Mouse (Mus musculus) hematopoietic stem cell, adult 5-6 weeks (primary cell): ENCODE results near the gene Aph1a. TPM values are rescaled to one million over a fixed set of nuclear protein-coding genes. Genes with fewer than 3 reads are reported as not detected.
"Not testable (repeated sequence)": the region's sequence is repeated elsewhere in the genome, so short reads cannot be mapped to it uniquely, and the experiment has no call there.

ENCODE experiments used
- ATAC-seq, 2 experiments: fragments of 125-278 bp in 1 of 2; replicated peaks in 1 of 2; 2 replicates each; pipeline ENCODE4 v1.8.0; 2016 to 2017; ENCODE audit warnings: inconsistent platforms in 2 of 2, mild to moderate bottlenecking in 2 of 2, moderate number of reproducible peaks in 2 of 2, low read depth in 1 of 2, moderate TSS enrichment in 1 of 2; ENCODE audit not compliant: low FRiP score in 2 of 2, poor library complexity in 2 of 2, severe bottlenecking in 2 of 2, insufficient read depth in 1 of 2, low TSS enrichment in 1 of 2
- total RNA-seq: library from RNA; stranded (forward); fragments of 172-1452, 232-1000 nt; gene quantifications from 2 replicates; pipeline ENCODE4 v1.2.3, GENCODE M21; 2017

Gene Aph1a
- total RNA-seq, 1 experiment from 2014 or later: 22.3 TPM

DNA sequence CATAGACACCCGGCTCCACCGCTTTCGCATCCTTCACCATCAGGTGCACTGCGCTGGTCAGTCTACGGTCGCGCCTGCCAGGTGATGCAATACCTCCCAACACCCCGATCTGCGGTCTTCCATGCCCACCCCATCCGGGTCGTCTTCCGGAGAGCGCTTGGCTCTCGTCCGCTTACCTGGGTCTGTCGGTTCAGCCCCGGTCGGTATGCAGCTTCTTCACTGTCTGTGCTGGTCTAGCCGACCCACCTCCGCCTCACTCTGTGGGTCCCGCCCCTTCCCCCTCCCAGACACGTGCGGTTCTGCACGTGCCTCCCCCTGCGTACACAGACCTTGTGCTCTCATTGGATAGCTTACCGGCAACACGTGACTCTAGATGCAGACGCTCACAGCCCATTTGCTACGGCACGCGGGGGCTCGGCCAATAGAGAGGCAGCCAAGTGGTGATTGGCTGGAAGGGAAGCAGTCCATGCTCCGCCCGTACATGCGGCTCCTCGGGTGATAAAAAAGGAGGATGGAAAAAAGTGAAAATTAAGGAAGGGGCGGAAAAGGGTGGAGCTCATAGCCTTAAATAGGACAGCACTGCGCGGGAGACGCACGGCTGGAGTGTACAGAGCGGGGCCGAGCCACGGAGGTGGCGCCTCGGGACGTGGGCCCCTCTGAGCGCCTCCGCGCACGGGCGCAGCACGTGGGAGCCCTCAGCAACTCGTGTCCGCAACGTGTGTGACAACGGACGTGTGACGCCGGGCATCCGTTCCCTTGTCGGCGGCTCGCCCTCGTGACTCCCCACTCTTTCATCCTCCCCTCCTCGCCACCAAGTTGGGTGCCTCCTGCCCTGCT is 11.6 kb upstream of the Aph1a start, which contains the start of gene Ciart:
TSS of gene Ciart (minus strand) at position 273 of the 837 bp plus-strand sequence.
- peak; percentile 97 to 99 for ATAC-seq

DNA sequence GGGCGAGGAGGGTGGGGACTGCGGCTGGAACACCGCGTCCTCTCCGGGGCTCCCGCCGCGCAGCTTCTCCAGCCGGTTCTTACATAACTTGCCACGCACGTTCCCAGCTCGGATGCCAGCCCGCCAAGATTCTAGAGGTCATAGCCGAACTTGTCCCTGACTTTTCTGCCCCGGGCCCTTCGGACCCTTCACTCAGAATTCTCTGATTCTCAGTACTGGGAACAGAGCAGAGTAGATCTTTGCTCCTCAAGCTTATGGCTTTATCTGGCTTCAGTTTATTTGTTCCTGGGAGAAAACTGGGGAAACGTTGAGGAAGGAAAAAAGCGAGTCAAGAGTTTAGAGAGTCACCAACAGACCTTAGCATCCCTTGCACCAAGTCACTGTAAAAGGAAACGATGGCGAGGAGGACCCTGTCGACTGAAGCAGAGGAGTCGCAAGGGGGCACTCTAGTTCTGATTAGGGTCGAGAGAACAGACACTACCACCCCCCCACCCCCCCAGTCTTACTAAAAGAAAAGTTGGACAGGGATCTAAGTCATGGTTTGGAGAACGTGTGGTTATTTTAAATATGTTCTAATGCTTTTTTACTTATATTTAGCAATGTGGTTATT is 10.8 kb upstream of the Aph1a start:
- ATAC-seq: 0 out of 4 replicates have a peak, but pooled peaks of 1 of the 2 experiments have one; percentile 12

DNA sequence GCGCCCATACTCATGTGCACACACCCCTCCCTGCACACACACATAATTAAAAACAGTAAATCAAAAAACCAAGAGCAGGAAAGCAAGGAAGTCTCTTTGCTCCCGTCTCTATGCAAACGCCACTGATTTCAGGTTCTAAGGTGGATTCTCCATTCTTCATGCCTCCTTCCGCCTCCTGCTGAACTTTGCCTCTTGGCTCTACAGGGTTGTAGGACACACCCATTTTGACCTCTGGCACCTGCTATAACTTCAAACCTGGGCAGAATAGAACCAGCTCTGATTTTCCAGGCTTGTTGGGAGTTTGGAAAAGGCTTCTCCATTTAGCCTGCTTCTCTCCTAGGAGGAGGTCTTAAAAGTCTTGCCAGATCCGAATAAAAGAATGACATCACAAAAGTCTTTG is 9.4 kb upstream of the Aph1a start:
- ATAC-seq: no peak

DNA sequence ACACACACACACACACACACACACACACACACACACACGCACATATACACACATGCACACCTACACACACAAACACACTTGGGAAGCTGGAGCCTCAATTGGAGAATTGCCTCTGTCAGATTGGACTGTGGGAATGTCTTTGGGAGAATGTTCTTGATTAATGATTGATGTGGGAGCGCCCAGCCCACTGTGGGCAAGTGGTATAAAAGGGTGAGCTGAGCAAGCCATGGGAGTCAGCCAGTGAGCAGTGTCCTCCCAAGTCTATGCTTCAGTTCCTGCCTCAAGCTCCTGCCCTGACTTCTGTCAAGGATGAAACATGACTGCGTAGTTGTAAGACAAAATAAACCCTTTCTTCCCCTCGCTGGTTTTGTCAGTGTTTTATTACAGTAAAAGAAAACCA is 6.2 kb upstream of the Aph1a start:
- no peak for ATAC-seq

DNA sequence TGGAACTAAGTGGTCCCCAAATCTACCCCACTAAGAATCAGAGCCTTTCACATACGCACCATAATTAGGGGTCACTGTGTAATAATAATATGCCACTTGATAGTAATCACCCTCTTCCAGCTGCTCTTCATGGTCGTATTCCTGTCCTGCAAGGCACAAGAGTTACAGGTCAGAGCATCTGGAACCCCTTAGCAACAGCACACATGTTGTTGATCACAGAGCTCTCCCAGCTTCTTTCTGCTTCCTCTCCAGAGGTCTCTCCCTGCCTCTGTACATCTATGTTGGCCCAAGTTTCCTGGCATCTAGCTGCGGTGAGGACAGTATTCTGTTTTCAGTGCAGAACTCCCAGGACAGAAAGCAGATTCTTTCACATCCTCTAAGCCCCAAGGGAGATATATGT is 4.1 kb upstream of the Aph1a start:
- no peak for ATAC-seq

DNA sequence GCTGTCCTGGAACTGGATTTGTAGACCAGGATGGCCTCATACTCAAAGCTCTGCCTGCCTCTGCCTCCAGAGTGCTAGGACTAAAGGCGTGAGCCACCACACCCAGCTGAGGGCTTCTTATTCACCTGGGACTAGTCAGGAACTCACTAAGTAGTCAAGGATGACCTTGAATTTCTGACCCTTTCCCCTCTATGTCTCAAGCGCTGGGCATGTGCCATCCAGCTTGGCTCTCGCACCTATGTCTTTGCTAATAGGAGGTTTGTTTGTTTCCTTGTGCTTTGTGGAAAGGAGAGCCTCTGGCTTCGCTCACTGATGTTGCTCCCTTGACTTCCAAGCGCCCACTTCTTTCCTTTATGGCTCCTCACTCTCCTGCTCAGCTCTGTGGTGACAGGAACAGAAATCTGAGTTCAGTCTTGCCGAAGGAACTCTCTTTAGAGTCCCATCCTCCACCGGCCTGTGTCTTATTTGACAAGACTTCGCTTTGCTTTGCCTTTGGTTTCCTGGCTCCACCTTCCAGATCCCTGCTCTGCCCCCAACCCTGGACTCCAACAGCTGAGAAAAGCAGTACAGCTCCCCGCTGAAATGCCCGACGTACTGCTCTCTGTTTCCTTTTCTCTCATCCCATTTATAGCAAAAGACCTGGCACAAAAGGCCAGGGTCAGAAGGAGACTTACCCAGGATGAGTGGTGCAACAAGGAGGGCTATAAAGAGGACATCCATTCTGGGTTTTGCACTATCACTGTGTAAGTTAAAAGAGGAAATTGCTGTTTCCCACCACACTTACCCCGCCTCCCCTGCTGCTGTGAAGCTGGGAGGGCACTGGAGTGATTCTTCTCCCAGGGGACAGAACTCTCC is 2.3 kb upstream of the Aph1a start, which contains the start of gene BC028528:
TSS of gene BC028528 (minus strand) at position 795 of the 855 bp plus-strand sequence.
- peak; percentile 52 to 59 for ATAC-seq

DNA sequence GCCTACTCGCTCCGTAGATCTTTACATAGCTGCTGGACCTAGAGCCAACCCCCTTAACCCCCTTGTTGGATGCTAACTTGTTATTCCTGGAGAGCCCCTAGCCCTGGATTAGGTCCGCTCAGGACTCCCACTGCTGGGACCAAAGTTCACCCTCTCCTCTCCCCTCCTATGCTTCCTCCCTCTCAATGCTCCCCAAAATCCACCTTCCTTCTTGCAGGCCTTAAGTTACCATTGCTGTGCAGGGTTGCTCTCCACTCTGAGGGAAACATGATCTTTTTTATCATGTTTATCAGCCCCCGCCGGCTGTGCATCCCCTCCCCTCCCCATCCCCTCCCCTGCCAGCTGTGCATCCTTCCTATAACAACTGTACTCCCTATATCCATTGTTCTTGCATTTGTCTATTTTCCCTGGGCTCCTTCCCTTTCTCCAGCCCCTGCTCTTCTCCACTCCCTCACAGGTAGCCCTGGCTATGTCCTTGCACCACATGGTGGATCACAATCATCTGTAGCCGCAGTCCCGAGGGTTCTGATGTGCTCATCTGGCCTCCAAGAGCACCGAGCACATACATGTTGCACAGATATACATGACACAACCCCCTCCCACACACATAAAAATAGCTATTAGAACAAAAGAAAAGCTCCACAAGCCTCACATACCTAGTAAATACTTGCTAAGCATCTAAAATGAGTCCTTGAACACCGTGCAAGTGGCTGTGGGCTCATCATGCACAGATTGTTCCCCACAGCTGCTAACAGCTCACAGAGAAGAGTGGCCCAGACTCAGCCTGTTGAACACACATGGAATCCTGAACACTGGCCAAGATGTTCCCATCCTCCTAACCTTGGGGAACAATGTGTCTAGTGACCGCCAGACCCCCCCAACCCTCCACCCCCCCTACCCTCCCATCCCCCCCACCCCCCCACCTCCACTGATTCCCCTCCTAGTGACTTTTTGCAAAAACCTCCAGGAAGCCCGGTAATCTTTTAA is 1.4 kb upstream of the Aph1a start:
- no peak for ATAC-seq

DNA sequence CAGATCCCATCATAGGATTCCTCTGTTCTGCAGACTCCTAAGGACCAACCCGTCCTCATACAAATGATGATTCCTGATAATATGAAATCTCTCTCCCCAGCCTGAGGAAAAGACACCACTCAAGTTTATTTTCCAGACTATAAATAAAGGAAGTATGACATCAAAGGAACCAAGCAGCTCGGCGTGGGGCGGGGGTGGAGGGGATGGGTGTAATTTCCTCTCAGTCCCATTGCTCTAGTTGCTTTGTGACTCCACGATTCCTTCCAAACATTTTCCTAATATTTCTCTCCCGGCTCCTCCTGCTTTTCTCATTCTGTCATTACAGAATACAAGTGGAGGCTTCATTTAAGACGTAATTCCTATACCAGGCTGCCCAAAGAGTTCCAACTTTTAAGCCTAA is 643 bp upstream of the Aph1a start:
- no peak for ATAC-seq

DNA sequence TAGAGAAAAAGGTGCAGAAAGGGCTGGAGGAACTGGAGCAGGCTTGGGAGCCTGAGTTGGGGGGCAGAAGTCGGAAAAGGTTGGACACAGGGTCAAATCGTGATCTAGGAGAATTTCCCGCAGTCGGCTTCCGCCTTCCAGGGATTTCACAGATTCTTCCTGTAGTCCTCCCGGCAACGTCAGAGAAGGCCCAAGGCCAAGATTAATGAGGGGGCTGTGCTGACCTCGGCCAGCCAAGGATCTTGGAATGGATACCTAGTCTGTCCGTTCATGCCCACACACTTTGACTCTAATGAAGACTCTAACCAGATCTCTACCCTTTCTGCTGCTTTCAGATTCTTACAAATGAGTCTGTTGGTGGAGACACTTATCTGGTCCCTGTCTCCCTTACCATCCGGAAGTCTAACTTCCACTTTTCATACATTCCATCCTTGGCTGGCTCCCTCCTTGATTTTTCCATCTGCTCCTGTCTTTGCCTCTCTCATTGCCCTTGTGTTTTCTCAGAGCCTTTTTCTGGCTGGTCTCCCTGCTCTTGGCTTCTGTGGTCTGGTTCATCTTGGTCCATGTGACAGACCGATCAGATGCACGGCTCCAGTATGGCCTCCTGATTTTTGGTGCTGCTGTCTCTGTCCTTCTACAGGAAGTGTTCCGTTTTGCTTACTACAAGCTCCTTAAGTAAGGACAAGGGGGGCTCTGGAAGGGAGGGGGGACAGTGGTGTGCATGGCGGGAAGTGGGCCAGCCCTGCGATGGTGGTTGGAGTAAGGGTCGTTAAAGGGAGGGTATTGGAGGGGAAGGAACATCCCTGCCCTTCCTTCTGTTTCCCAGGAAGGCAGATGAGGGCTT is 770 bp downstream of the Aph1a start:
- no peak for ATAC-seq

DNA sequence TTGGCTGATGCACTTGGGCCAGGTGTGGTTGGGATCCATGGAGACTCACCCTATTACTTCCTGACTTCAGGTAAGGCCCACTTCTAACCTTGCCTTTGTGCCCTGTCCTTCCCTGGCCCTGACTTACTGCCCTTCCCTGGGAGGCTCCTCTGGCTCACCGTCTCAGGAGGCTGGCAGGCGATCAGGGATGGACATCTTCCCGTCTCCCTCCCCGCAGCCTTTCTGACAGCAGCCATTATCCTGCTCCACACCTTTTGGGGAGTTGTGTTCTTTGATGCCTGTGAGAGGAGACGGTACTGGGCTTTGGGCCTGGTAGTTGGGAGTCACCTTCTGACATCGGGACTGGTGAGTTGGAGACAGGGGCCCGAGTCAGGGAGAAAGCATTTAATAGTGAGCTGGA is 1.7 kb downstream of the Aph1a start:
- not testable (repeated sequence) for ATAC-seq

DNA sequence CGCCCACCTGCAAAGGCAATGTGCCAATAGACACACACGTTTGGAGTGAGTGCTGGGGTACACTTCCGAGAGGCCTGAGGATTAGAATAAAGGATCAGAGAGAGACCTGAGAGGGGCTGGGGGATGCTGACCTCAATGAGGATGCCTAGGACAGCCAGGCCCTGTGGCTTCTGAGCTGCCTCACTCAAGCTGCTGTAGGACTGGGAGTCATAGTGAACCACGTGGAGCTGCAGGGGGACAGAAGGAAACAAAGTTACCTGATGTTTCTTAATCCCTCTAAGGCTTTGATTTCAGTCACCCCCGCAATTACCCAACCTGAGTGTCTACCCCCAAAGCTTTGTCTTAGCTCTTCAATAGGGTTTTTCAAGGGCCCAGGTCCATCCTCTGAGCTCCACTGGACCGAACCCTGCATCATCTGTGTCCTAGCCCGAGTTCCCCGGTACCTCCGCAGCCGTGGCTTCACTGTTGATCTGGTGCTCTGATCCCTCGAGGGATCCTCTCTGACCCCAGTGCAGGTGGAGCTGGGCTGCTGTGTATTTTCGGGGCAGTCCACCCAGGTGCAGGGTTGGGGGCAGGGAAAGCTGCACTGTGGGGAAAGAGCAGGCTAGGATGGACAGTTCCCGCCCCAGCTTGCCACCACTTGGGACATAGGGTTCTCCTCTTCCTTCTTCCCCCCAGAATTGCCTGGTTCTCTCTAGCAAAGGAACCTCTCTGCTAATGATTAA is 6.2 kb downstream of the Aph1a start:
- no peak for ATAC-seq

DNA sequence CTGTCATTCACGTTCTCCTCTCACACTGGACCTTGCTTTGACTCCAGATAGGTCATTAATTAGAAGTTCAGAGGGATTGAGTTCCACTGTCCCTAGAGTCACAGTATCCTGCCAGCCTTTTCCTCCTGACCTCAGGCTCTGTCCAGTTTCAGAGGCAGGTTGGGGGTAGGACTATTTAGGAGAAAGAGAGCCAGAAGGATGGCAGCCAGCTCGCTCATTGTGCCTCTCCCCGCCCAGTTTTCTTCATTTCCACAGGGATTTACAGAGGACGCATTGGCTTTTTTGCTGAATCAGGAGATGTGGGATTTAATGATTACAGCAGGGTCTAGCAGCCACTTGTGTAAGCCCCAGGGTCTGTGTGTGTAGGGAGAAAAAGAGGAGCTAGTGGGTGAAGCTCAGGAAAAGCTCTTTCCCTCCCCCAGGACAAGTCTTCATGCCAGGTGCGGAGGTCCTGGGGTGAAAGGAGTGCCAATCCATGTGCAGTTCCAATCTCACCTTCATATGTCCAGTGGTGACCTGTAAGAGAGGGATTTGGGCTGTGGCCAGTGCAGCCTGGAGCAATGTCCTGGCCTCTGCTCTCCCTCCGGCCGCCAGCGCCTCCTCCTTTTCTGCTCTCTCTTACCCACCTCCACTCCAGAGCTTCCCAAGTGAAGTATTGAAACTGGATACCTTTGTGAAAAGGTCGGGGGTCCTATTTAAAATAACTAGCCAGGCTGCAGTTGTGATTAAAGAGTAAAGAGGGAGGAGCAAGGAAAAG is 8.0 kb downstream of the Aph1a start:
- no peak for ATAC-seq

DNA sequence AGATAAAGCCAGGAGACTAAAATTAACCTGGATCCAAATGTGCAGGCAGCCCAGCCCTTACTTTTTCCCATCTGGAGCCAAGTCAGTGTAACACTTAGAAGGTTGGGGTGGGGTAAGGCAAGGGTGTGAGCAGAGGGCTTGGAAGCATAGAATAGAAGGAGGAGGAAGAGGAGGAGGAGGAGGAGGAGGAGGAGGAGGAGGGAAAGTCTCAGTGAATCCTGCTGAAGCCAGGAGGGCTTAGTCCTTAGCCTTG is 8.5 kb downstream of the Aph1a start:
- ATAC-seq: no peak

DNA sequence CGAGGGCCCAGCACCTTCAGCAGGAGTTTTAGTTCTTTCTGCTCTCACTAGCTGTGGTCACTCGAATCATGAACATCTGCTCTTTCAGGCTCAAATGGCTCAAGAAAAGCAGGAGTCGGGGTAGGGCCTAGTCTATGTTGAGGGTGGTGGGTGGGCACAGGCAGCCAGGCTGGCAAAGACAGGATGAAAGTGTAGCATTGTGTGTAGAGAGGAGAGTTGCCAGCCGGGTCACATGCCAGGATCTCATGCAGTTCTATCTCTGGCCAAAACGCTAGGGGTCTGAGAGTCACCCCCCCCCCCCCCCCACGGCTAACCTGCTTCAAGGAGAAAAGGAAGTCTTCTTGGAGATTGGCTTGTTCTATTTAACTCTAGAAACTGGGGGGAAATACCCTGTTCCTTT is 8.9 kb downstream of the Aph1a start:
- no peak for ATAC-seq
